Mouse (Mus musculus): ENCODE data around the gene Vps39. TPM values are rescaled to one million over a fixed set of nuclear protein-coding genes. Genes with fewer than 3 reads are reported as not detected.

The Vps39 gene
- total and polyA plus RNA-seq, 3 experiments = 21.3 to 41.8 (median 33.7) TPM

GRCm38 (mm10) chr2:120291471-120292078 is 61.4 kb downstream of the Vps39 start:
- in situ Hi-C loops (cut with MboI; ENCODE audit: low pct_ligation_motif_present, low pct_unique_long_range_greater_than_20kb, low sequenced_read_pairs) = loop anchor here (25.0 kb wide), 1 partner anchor 204 kb away; no protein-coding TSS in a partner anchor
- DNase-seq (ENCODE audit: extremely low read depth) = no peak

GRCm38 (mm10) chr2:120288995-120289394 is 63.9 kb downstream of the Vps39 start, which contains the start of gene Pla2g4d:
Pla2g4d (minus strand) TSS chr2:120289197.
- no peak within 1 kb of the TSS for H3K4me2 ChIP-seq (ENCODE audit: insufficient read depth, low read depth, poor library complexity, severe bottlenecking)
- no peaks in the 10 kb centered on the region for H3K79me2 ChIP-seq (replicated peaks; ENCODE audit: control insufficient read depth, extremely low read depth, insufficient read depth, poor library complexity, severe bottlenecking)
- in situ Hi-C loops (cut with MboI; ENCODE audit: low pct_ligation_motif_present, low pct_unique_long_range_greater_than_20kb, low sequenced_read_pairs) = loop anchor here (25.0 kb wide), 1 partner anchor 202 kb away; no protein-coding TSS in a partner anchor
- peaks cover 0 to 3% of the 10 kb centered on the region in 2 experiments; a peak in 1 of 4 replicates for H3K4me1 ChIP-seq (ENCODE audit: control insufficient read depth in 1 of 2, insufficient read depth in 2 of 2)
- H3K9ac ChIP-seq (ENCODE audit: insufficient read depth, low read depth) = no peak within 1 kb of the TSS
- H3K36me3 ChIP-seq (replicated peaks in 1 of 2; ENCODE audit: control insufficient read depth in 1 of 2, insufficient read depth in 1 of 2, low read length in 1 of 2) = no peaks in the 10 kb centered on the region
- H3K9me3 ChIP-seq (replicated peaks; ENCODE audit: low read length) = no peaks in the 10 kb centered on the region
- H3K4me3 ChIP-seq (replicated peaks in 1 of 3; ENCODE audit: low read depth in 2 of 3, low read length in 2 of 3, poor library complexity in 1 of 3) = no peak within 1 kb of the TSS
- dilution Hi-C loops (cut with MboI; ENCODE audit: extremely low pct_ligation_motif_present, extremely low pct_unique_long_range_greater_than_20kb, low sequenced_read_pairs) = no loop called here
- DNase-seq (ENCODE audit: extremely low read depth) = no peak
- H3K27ac ChIP-seq (ENCODE audit: insufficient read depth, low read depth) = no peak within 1 kb of the TSS
- H3K27me3 ChIP-seq (replicated peaks) = peaks cover 3% of the 10 kb centered on the region
- TF ChIP-seq POLR2AphosphoS2 (IDR thresholded peaks at IDR 0.05; ENCODE audit: low read depth, low read length) = no peak
- no peak for TF ChIP-seq PAX5 (IDR thresholded peaks at IDR 0.05; ENCODE audit: low read length)
- TF ChIP-seq MAFK (IDR thresholded peaks at IDR 0.05; ENCODE audit: insufficient replicate concordance, low read length) = no peak
- no peak for TF ChIP-seq ZC3H11A (IDR thresholded peaks at IDR 0.05; ENCODE audit: low read depth, low read length)
- no peak for TF ChIP-seq EP300 (IDR thresholded peaks at IDR 0.05; ENCODE audit: low read length)
- no peak for TF ChIP-seq ZNF384 (IDR thresholded peaks at IDR 0.05; ENCODE audit: low read depth, low read length)
- no peak for TF ChIP-seq BHLHE40 (IDR thresholded peaks at IDR 0.05; ENCODE audit: low read depth, low read length)
- no peak for TF ChIP-seq MXI1 (IDR thresholded peaks at IDR 0.05; ENCODE audit: low read depth, low read length)
- TF ChIP-seq RAD21 (IDR thresholded peaks at IDR 0.05; ENCODE audit: low read depth, low read length) = no peak

More at GRCm38 (mm10) chr2:120291471-120292078, 61.4 kb downstream of the Vps39 start:
- H3K9me3 ChIP-seq (replicated peaks; ENCODE audit: low read length) = no peaks in the 10 kb centered on the region
- H3K27ac ChIP-seq (ENCODE audit: insufficient read depth, low read depth) = no peak overlapping the region
- no peaks in the 10 kb centered on the region for H3K79me2 ChIP-seq (replicated peaks; ENCODE audit: control insufficient read depth, extremely low read depth, insufficient read depth, poor library complexity, severe bottlenecking)
- no peak for TF ChIP-seq SMC3 (IDR thresholded peaks at IDR 0.05; ENCODE audit: low read depth, low read length)
- TF ChIP-seq ZNF384 (IDR thresholded peaks at IDR 0.05; ENCODE audit: low read depth, low read length) = peak; percentile 51
- TF ChIP-seq MAX (IDR thresholded peaks at IDR 0.05; ENCODE audit: low read length) = no peak
- TF ChIP-seq PAX5 (IDR thresholded peaks at IDR 0.05; ENCODE audit: low read length) = no peak
- TF ChIP-seq SIN3A (IDR thresholded peaks at IDR 0.05; ENCODE audit: low read length) = no peak
- no peak for TF ChIP-seq NRF1 (IDR thresholded peaks at IDR 0.05; ENCODE audit: low read depth, low read length)
- no peaks in the 10 kb centered on the region for H3K36me3 ChIP-seq (replicated peaks in 1 of 2; ENCODE audit: control insufficient read depth in 1 of 2, insufficient read depth in 1 of 2, low read length in 1 of 2)
- no peak overlapping the region for H3K9ac ChIP-seq (ENCODE audit: insufficient read depth, low read depth)
- dilution Hi-C loops (cut with MboI; ENCODE audit: extremely low pct_ligation_motif_present, extremely low pct_unique_long_range_greater_than_20kb, low sequenced_read_pairs) = no loop called here
- peaks cover 0 to 3% of the 10 kb centered on the region in 2 experiments; a peak in 2 of 4 replicates for H3K4me1 ChIP-seq (ENCODE audit: control insufficient read depth in 1 of 2, insufficient read depth in 2 of 2)
- no peak overlapping the region for H3K4me3 ChIP-seq (replicated peaks in 1 of 3; ENCODE audit: low read depth in 2 of 3, low read length in 2 of 3, poor library complexity in 1 of 3)
- H3K4me2 ChIP-seq (ENCODE audit: insufficient read depth, low read depth, poor library complexity, severe bottlenecking) = no peak overlapping the region
- peaks cover 3% of the 10 kb centered on the region for H3K27me3 ChIP-seq (replicated peaks)

All from CH12.LX (cell line).